Mouse (Mus musculus) lung, postnatal 36 days (tissue): ENCODE measurements around the gene Cpvl.
A peak's percentile ranks its signal among the peaks of the same experiment; 100 is the strongest.

Experiments used
- DNase-seq: peaks from one replicate; pipeline ENCODE4 v3.0.0; 2022; ENCODE audit warnings: mixed read lengths

Gene Cpvl

DNA sequence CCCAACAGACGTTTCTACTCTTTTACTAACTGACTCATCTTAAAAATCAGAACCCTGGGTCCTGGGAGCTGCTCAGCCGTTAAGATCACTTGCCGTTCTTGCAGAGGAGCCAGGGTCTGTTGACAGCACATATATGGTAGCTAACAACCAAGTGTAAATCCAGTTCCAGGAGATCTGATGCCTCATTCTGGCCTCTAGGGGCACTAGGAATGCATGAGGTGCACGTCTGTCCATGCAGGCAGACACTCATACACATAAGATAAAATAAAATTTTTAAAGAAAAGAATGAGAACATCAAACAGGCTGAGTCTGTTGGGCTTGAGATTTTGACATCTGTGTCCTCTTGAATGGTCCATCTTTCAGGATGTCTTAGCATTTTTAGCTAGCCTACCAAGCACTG is 48.6 kb downstream of the Cpvl start:
- no peak for DNase-seq

DNA sequence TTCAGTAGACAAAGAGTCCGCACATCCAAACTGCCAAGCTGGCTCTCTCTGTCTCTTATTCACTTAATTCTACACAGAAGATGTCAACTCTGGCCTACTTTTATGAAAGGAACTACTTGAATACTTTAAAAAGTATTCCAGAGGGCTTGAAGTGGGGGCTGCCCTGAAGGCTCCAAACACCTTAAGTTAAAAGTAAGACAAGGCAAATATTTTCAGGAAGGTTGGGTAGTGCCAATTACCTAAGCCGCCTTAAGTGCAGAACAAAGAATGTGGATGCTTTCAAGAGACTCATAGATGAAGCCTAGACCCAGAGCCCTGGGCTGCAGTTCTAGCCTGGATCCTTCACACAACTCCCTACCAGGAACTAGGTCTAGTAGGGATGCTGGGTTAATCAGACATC is 52.3 kb downstream of the Cpvl start:
- DNase-seq: peak; percentile 72

GRCm38 (mm10) chr6:53925192-53925591 is 53.3 kb downstream of the Cpvl start:
- DNase-seq: no peak

DNA sequence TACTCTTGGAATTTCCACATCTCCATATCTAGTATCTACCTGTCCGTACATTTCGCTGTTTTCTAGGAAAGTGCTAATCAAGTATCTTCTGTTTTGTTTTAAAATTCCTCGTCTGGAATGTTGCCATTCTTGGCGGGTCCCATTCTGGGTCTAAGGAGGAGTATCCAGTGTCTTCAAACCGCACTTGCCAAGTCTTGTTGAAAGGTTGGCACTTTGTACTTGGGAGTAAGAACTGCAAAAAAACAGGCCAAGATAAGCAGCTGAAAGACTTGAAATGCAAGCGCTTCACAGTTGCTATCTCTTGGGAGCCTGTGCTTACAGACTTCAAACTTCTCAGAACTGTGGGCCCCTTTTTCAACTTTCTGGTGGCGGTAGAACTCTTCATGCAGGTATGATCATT is 58.4 kb downstream of the Cpvl start:
- no peak for DNase-seq

DNA sequence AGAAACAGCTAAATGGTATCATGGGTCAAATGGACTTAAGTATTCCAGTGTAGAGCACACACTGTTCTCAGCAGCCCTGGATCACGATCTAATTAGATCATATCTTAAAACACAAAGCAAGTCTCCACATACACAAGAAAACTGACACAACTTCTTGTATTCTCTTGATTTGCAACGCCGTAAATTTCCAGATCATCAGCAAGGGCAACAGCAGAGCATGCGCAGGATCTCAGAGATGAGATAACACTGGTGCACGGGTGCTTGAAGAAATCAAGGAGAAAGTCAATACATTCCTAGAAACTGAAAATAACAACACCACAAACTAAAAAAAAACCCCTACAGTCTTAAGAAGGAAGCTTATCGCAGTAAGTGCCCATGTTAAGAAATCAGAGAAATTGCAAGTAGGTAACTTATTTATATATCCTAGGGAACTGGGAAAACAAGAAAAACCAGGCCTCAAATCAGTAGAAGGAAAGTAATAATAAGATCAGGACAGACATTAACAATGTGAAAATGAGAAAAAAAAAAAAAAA is 61.4 kb downstream of the Cpvl start:
- DNase-seq: peak; percentile 58

DNA sequence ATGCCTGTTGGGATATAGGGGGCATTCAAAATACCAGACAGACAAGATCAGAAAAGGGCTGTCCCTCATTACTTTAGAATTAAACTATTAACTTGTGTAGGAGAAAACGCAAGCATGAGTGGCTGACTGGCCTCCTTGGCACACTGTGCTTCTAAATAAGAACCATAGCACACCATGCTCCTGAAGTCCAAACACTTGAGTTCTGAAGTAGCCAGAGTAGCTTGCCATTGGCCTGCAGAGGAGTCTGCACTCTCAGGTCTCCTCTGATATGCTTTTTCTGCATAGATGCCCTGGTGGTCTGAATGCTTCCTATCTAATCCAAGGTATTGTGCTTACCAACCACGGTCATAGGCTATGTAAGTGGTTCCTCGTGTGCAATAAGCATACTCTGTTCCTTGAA is 63.1 kb downstream of the Cpvl start:
- peak; percentile 40 for DNase-seq

GRCm38 (mm10) chr6:53913151-53913550 is 65.3 kb downstream of the Cpvl start:
- DNase-seq: no peak

GRCm38 (mm10) chr6:53912112-53912782 is 66.2 kb downstream of the Cpvl start:
- DNase-seq: no peak

GRCm38 (mm10) chr6:53909986-53910385 is 68.5 kb downstream of the Cpvl start:
- DNase-seq: no peak

- DNase-seq: no peak
These were observed 69.0 kb downstream of the Cpvl start for GRCm38 (mm10) chr6:53909446-53909845.

- no peak for DNase-seq
These were observed 71.6 kb downstream of the Cpvl start for GRCm38 (mm10) chr6:53906871-53907270.

GRCm38 (mm10) chr6:53906051-53906462 is 72.4 kb downstream of the Cpvl start:
- DNase-seq: peak; percentile 42

DNA sequence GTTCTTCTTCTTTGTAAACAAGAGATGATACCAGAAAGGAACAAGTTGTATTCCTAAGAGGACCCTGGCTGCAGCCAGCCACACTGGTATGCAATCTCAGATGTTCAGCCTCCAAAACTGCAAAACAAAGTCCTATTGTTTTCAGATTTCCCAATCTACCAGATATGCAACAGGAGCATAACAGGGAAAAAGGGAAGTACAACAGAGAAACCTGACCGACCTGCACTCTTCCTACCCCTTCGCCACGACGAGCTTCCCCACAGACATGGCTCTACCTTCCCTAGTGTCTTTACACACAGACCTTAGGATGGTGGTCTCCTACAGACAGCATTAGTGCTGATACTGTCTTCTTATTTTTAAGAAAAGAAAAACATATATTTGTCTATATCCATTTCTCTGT is 72.9 kb downstream of the Cpvl start:
- no peak for DNase-seq

- DNase-seq: no peak
These were observed 73.6 kb downstream of the Cpvl start for GRCm38 (mm10) chr6:53904703-53905395.

- no peak for DNase-seq
These were observed 74.3 kb downstream of the Cpvl start for GRCm38 (mm10) chr6:53904186-53904585.

- peak; percentile 21 for DNase-seq
These were observed 76.7 kb downstream of the Cpvl start for GRCm38 (mm10) chr6:53901741-53902140.

- no peak for DNase-seq
These were observed 80.5 kb downstream of the Cpvl start for GRCm38 (mm10) chr6:53897872-53898464.

DNA sequence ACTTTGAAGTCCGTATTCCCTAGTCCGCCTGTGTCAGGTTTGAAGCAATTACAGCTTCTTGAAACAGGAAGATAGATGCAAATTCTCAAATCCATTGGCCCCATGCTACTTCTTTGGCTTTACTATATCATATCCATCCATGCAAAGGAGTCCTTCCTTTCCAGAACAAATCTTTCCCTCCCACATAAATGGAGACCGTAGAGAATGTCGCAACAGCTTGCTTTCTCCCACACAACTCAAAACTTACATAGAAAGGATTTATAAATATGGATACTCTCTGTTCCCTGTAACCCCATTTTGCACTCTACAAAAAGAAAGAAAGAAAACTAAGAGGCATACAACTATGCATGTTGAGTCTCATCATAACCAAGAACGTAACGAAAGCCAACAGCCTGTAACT is 81.3 kb downstream of the Cpvl start:
- DNase-seq: no peak

DNA sequence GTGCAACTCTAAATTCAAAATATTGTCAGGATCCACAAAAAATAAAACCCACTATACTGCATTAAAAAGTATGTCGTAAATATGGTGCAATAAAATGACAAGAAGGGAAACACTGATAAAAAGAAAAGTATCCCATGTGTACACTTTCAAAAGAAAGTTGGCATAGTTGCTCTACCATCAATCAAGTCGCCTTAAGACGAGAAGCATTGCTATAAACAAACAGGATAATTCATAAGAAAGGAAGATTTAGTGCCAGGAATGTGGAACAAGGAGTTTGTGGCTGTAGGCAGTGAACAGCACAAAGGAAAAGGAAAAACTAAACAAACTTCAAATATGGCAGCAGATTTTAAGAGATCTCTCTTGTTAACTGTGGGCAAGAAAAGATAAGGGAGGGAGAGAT is 84.7 kb downstream of the Cpvl start:
- no peak for DNase-seq

- no peak for DNase-seq
These were observed 87.4 kb downstream of the Cpvl start for GRCm38 (mm10) chr6:53891109-53891508.

DNA sequence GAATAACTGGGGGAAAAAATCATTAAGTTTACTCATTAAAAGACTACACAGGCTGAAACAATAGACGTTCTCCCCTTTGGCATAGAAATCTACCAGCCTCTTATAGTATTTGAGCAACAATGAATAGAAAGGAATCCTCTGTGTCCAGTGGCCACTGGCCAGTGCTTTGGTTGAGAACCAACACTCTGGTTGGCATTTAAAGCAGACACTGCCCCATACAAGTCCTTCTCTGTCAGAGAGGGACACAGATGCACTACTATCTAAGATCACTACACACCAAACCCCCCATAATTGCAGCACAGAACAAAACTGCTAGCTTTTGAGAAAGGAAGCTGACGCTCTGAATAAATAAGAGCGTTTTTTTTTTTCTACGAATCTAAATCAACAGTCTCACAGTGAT is 93.5 kb downstream of the Cpvl start:
- DNase-seq: no peak

- peak; percentile 33 for DNase-seq
These were observed 94.0 kb downstream of the Cpvl start for GRCm38 (mm10) chr6:53884496-53884895.

DNA sequence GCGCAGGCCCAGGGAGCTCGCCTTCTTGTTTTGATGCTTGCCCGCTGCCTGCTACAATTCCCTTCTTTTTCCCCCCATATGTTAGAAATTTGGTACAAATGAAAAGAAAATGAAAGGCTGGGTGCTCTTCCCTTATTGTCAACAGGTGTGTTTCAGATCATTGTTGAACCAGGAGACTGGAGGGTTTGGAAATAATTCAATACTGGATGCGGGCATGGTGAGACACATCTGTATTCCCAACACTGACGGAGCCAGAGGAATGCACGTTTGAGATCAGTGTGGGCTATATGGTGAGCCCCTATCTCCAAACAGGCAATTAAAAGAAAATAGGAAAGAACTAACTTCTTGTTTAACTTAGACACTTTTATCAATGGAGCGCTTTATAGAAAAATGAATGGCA is 95.1 kb downstream of the Cpvl start:
- no peak for DNase-seq

- DNase-seq: no peak
These were observed 96.8 kb downstream of the Cpvl start for GRCm38 (mm10) chr6:53881623-53882022.
